Mouse (Mus musculus) myocyte (in vitro differentiated cells): ENCODE data around the gene Kalrn.

Experiments
- E2F4 ChIP-seq: IDR thresholded peaks from one replicate; pipeline ENCODE4 v1.6.1; 2011; ENCODE audit warnings: mild to moderate bottlenecking, control low read depth, moderate library complexity; ENCODE audit not compliant: insufficient read depth
- MAX ChIP-seq: IDR thresholded peaks from one replicate; pipeline ENCODE4 v1.6.1; 2011; ENCODE audit warnings: low read depth, mild to moderate bottlenecking, control low read depth

DNA sequence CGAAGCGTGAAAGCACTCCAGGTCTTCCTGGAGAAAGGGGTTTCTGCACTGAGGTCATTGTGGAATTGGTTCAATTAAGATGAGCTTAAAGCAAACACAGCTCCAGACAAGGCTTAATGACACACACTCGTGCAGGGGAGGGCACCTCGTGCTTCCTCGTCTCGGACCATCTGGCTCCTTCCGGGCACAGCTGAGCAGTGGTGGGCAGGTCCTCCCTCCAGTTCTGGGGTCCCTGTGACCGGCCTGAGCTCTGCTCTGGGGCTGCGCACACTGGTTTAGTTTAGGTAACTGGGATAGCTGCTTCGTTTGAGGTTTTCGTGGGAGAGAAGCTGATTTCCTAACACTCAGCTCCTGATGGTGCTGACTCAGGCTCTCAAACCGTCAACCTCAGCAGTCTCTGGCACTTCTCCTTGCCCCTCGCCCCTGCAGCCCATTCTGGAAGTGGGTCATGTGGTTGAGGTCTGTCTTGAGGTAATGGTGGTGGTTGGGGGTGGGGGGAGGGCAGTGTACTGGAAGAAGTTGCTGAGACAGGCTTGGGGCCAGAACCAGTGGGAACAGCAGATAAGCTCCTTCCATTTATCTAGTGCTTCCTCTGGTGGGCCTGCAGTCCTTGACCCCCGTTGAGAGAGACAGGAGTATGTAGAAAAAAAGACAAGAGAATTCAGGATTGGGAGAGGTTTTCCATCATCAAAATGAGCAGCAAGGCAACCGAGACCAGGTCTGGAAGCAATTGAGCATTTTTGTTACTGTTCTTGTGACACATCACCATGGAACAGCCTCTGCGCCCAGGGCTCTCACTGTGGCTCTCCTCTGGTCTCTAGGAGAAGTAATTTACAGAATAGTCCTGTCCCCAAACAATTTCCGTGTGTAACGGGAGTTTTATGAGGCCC lies 651.0 kb downstream of the Kalrn start:
- TF ChIP-seq E2F4: no peak
- no peak for TF ChIP-seq MAX
